Mouse (Mus musculus): ENCODE data around the gene Tbc1d14.

- no peak for TF ChIP-seq CHD2 (IDR thresholded peaks at IDR 0.05; ENCODE audit: low read depth, low read length)
- no peak for TF ChIP-seq ZC3H11A (IDR thresholded peaks at IDR 0.05; ENCODE audit: borderline replicate concordance, low read depth, low read length)
Measured at GRCm38 (mm10) chr5:36593176-36593575, at the start of gene Tbc1d14.
